Comparison of ENCODE assay signal across 8 mouse cellular contexts in the genomic region with DNA sequence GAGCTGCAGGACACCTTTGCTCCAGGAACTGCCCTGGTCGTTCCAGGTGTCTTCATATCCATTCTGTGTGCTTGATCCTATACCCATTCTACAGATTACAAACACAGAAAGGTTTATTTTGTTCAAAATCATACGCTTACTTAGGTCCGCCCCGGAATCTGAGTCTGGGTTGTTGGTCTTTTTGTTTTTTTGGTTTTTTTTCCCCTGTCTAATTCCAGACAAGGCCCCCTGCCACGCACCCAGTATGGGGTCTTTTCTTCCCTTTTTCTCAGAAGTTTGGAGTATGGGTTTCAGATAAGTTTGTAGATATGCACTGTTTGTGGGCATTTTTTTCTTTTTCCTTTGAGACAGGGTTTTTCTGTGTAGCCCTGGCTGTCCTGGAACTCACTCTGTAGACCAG. TPM values are rescaled to one million over a fixed set of nuclear protein-coding genes. Genes with fewer than 3 reads are reported as not detected.
DNase-seq lines count a peak whose midpoint lies in the region; ATAC-seq and TF ChIP-seq lines count a peak whose summit lies in the region.

No protein-coding gene starts in this region.

- TF ChIP-seq EP300 in ES-Bruce4 (IDR thresholded peaks at IDR 0.05; ENCODE audit: insufficient read depth, low read depth, low read length): no peak

- peak overlapping the region; percentile 94 for H3K27ac ChIP-seq in heart, embryonic 10.5 days
- peak overlapping the region; percentile 29 for H3K27ac ChIP-seq in ES-Bruce4 (ENCODE audit: insufficient read depth, low read length)
- peak overlapping the region; percentile 97 for H3K27ac ChIP-seq in forebrain, embryonic 15.5 days (replicated peaks)
- peak overlapping the region; percentile 97 for H3K27ac ChIP-seq in liver, embryonic 15.5 days (replicated peaks)

- H3K4me3 ChIP-seq in heart, embryonic 10.5 days: peak overlapping the region; percentile 92
- peak overlapping the region; percentile 94 for H3K4me3 ChIP-seq in ES-Bruce4 (ENCODE audit: low read depth, low read length)
- peak overlapping the region; percentile 84 for H3K4me3 ChIP-seq in forebrain, embryonic 15.5 days
- peak overlapping the region; percentile 90 for H3K4me3 ChIP-seq in liver, embryonic 15.5 days (replicated peaks)

- H3K4me2 ChIP-seq in forebrain, embryonic 15.5 days (replicated peaks): peak overlapping the region; percentile 64
- H3K4me2 ChIP-seq in liver, embryonic 15.5 days: peak overlapping the region; percentile 75

- H3K36me3 ChIP-seq in heart, embryonic 10.5 days: peaks cover 47% of the 10 kb centered on the region
- peaks cover 17% of the 10 kb centered on the region for H3K36me3 ChIP-seq in ES-Bruce4 (ENCODE audit: control insufficient read depth, insufficient read depth, low read length, poor library complexity, severe bottlenecking)
- H3K36me3 ChIP-seq in forebrain, embryonic 15.5 days: peaks cover 21% of the 10 kb centered on the region
- H3K36me3 ChIP-seq in liver, embryonic 15.5 days (replicated peaks): peaks cover 33% of the 10 kb centered on the region

- TF ChIP-seq POLR2A in ES-Bruce4 (IDR thresholded peaks at IDR 0.05; ENCODE audit: insufficient read depth, low read length): no peak

- peaks cover 17% of the 10 kb centered on the region for H3K4me1 ChIP-seq in heart, embryonic 10.5 days
- H3K4me1 ChIP-seq in ES-Bruce4 (ENCODE audit: control insufficient read depth, insufficient read depth, low read length): no peaks in the 10 kb centered on the region
- peaks cover 22% of the 10 kb centered on the region for H3K4me1 ChIP-seq in forebrain, embryonic 15.5 days
- peaks cover 27% of the 10 kb centered on the region for H3K4me1 ChIP-seq in liver, embryonic 15.5 days (replicated peaks)

- no peak for ATAC-seq in forebrain, embryonic 15.5 days (replicated peaks)
- no peak for ATAC-seq in liver, embryonic 15.5 days (ENCODE audit: insufficient read depth)
- no peak for ATAC-seq in erythroid progenitor cell, adult 5-6 weeks (replicated peaks; ENCODE audit: low FRiP score, poor library complexity, severe bottlenecking)

- TF ChIP-seq CTCF in ES-Bruce4 (IDR thresholded peaks at IDR 0.05; ENCODE audit: low read depth, low read length): no peak

- H3K27me3 ChIP-seq in heart, embryonic 10.5 days (ENCODE audit: insufficient read depth, poor library complexity, severe bottlenecking): no peaks in the 10 kb centered on the region
- no peaks in the 10 kb centered on the region for H3K27me3 ChIP-seq in ES-Bruce4 (ENCODE audit: control insufficient read depth, insufficient read depth, low read length, poor library complexity, severe bottlenecking)
- no peaks in the 10 kb centered on the region for H3K27me3 ChIP-seq in forebrain, embryonic 15.5 days
- H3K27me3 ChIP-seq in liver, embryonic 15.5 days: no peaks in the 10 kb centered on the region

- no peaks in the 10 kb centered on the region for H3K9me3 ChIP-seq in heart, embryonic 10.5 days
- H3K9me3 ChIP-seq in ES-Bruce4 (replicated peaks; ENCODE audit: control insufficient read depth, insufficient read depth, low read length, poor library complexity, severe bottlenecking): no peaks in the 10 kb centered on the region
- H3K9me3 ChIP-seq in forebrain, embryonic 15.5 days: no peaks in the 10 kb centered on the region
- H3K9me3 ChIP-seq in liver, embryonic 15.5 days (replicated peaks): no peaks in the 10 kb centered on the region

- DNase-seq in heart, embryonic 10.5 days (ENCODE audit: low spot score): no peak
- DNase-seq in heart, postnatal 4 days: no peak
- no peak for DNase-seq in urinary bladder, postnatal 36 days (ENCODE audit: low spot score in 2 of 2)
- DNase-seq in kidney, postnatal 10 days: no peak

- 6% methylated on average over 5 of the region's 5 CpGs for WGBS in heart, embryonic 10.5 days
- 10% methylated on average over 5 of the region's 5 CpGs for WGBS in forebrain, embryonic 15.5 days
- 2% methylated on average over 5 of the region's 5 CpGs for WGBS in liver, embryonic 15.5 days (ENCODE audit: insufficient replicate concordance)

- H3K9ac ChIP-seq in ES-Bruce4 (ENCODE audit: low read depth, poor library complexity, severe bottlenecking): peak overlapping the region; percentile 80
- H3K9ac ChIP-seq in forebrain, embryonic 15.5 days (replicated peaks): peak overlapping the region; percentile 69
- H3K9ac ChIP-seq in liver, embryonic 15.5 days: peak overlapping the region; percentile 74

RNA-seq across cellular contexts. Expression of gene Fam216a, which starts 0.7 kb away (rescaled TPM):
- 69.5 and 80.8 TPM in 2 replicates for polyA plus RNA-seq in heart, embryonic 10.5 days (2016; fragmentation: Nextera tagmentation; extraction: Ambion mirVana)
- 10 to 100 TPM; 21.9 to 24.1 TPM for total RNA-seq in heart, postnatal 4 days (2021)
- 57.0 and 58.5 TPM in 2 replicates for polyA plus RNA-seq in ES-Bruce4 (2011; ENCODE audit: insufficient read depth, insufficient read length, low read depth, missing spikeins)
- polyA plus RNA-seq in forebrain, embryonic 15.5 days (2015; fragmentation: Nextera tagmentation; extraction: Ambion mirVana): 133 and 135 TPM in 2 replicates
- 16.9 and 19.1 TPM in 2 replicates for polyA plus RNA-seq in liver, embryonic 15.5 days (2015; fragmentation: Nextera tagmentation; extraction: Ambion mirVana)
- 10.8 and 20.1 TPM in 2 replicates for total RNA-seq in erythroid progenitor cell, adult 5-6 weeks (2015; ENCODE audit: low replicate concordance)
- 10.4 and 19.4 TPM in 2 replicates for total RNA-seq in erythroid progenitor cell, adult 5-6 weeks (2017; ENCODE audit: low replicate concordance)

RNA-seq across cellular contexts. Expression of gene Gpn3, which starts 1.2 kb away (rescaled TPM):
- 70.5 and 83.4 TPM in 2 replicates for polyA plus RNA-seq in heart, embryonic 10.5 days (2016; fragmentation: Nextera tagmentation; extraction: Ambion mirVana)
- 10 to 100 TPM; 20.5 to 21.5 TPM for total RNA-seq in heart, postnatal 4 days (2021)
- polyA plus RNA-seq in ES-Bruce4 (2011; ENCODE audit: insufficient read depth, insufficient read length, low read depth, missing spikeins): 69.3 and 71.9 TPM in 2 replicates
- polyA plus RNA-seq in forebrain, embryonic 15.5 days (2015; fragmentation: Nextera tagmentation; extraction: Ambion mirVana): 47.7 and 52.4 TPM in 2 replicates
- 48.7 and 53.5 TPM in 2 replicates for polyA plus RNA-seq in liver, embryonic 15.5 days (2015; fragmentation: Nextera tagmentation; extraction: Ambion mirVana)
- total RNA-seq in erythroid progenitor cell, adult 5-6 weeks (2015; ENCODE audit: low replicate concordance): 30.2 and 39.6 TPM in 2 replicates
- total RNA-seq in erythroid progenitor cell, adult 5-6 weeks (2017; ENCODE audit: low replicate concordance): 15.2 and 16.8 TPM in 2 replicates

RNA-seq across cellular contexts. Expression of gene Vps29, which starts 18.7 kb away (rescaled TPM):
- 245 and 246 TPM in 2 replicates for polyA plus RNA-seq in heart, embryonic 10.5 days (2016; fragmentation: Nextera tagmentation; extraction: Ambion mirVana)
- total RNA-seq in heart, postnatal 4 days (2021): 100 to 1,000 TPM; 120 to 132 TPM
- polyA plus RNA-seq in ES-Bruce4 (2011; ENCODE audit: insufficient read depth, insufficient read length, low read depth, missing spikeins): 99.0 and 105 TPM in 2 replicates
- 252 and 266 TPM in 2 replicates for polyA plus RNA-seq in forebrain, embryonic 15.5 days (2015; fragmentation: Nextera tagmentation; extraction: Ambion mirVana)
- polyA plus RNA-seq in liver, embryonic 15.5 days (2015; fragmentation: Nextera tagmentation; extraction: Ambion mirVana): 87.8 and 103 TPM in 2 replicates
- 40.2 and 62.7 TPM in 2 replicates for total RNA-seq in erythroid progenitor cell, adult 5-6 weeks (2015; ENCODE audit: low replicate concordance)
- 15.1 and 32.0 TPM in 2 replicates for total RNA-seq in erythroid progenitor cell, adult 5-6 weeks (2017; ENCODE audit: low replicate concordance)

RNA-seq across cellular contexts. Expression of gene Arpc3, which starts 18.8 kb away (rescaled TPM):
- 82.8 and 108 TPM in 2 replicates for polyA plus RNA-seq in heart, embryonic 10.5 days (2016; fragmentation: Nextera tagmentation; extraction: Ambion mirVana)
- 100 to 1,000 TPM; 138 to 141 TPM for total RNA-seq in heart, postnatal 4 days (2021)
- 289 and 303 TPM in 2 replicates for polyA plus RNA-seq in ES-Bruce4 (2011; ENCODE audit: insufficient read depth, insufficient read length, low read depth, missing spikeins)
- polyA plus RNA-seq in forebrain, embryonic 15.5 days (2015; fragmentation: Nextera tagmentation; extraction: Ambion mirVana): 165 and 193 TPM in 2 replicates
- polyA plus RNA-seq in liver, embryonic 15.5 days (2015; fragmentation: Nextera tagmentation; extraction: Ambion mirVana): 80.7 and 105 TPM in 2 replicates
- 115 and 159 TPM in 2 replicates for total RNA-seq in erythroid progenitor cell, adult 5-6 weeks (2015; ENCODE audit: low replicate concordance)
- 270 and 286 TPM in 2 replicates for total RNA-seq in erythroid progenitor cell, adult 5-6 weeks (2017; ENCODE audit: low replicate concordance)

RNA-seq across cellular contexts. Expression of gene Rad9b, which starts 18.8 kb away (rescaled TPM):
- 7.0 and 8.8 TPM in 2 replicates for polyA plus RNA-seq in heart, embryonic 10.5 days (2016; fragmentation: Nextera tagmentation; extraction: Ambion mirVana)
- 1 to 10 TPM; 1.7 to 2.8 TPM for total RNA-seq in heart, postnatal 4 days (2021)
- 17.7 and 19.7 TPM in 2 replicates for polyA plus RNA-seq in ES-Bruce4 (2011; ENCODE audit: insufficient read depth, insufficient read length, low read depth, missing spikeins)
- 17.6 and 17.8 TPM in 2 replicates for polyA plus RNA-seq in forebrain, embryonic 15.5 days (2015; fragmentation: Nextera tagmentation; extraction: Ambion mirVana)
- 2.6 and 3.0 TPM in 2 replicates for polyA plus RNA-seq in liver, embryonic 15.5 days (2015; fragmentation: Nextera tagmentation; extraction: Ambion mirVana)
- total RNA-seq in erythroid progenitor cell, adult 5-6 weeks (2015; ENCODE audit: low replicate concordance): 0.36 TPM in 1 of 2 replicates, not detected in the other
- 0.15 and 4.1 TPM in 2 replicates for total RNA-seq in erythroid progenitor cell, adult 5-6 weeks (2017; ENCODE audit: low replicate concordance)

Comparison
In these comparisons a context has a peak if more than half of its experiments do, and no peak if none do; other contexts are left out.
1. H3K27ac ChIP-seq: peak in every context shown above with its lines; median percentile 97 in forebrain, embryonic 15.5 days; 97 in liver, embryonic 15.5 days; 94 in heart, embryonic 10.5 days; 29 in ES-Bruce4.